Mouse (Mus musculus) ES-E14 (cell line): ENCODE results near the gene Ap1b1. TPM values are rescaled to one million over a fixed set of nuclear protein-coding genes. Genes with fewer than 3 reads are reported as not detected.

Source experiments
- DNase-seq: peaks from one replicate; pipeline ENCODE4 v3.0.0-alpha.2; 2013; ENCODE audit warnings: low read depth, low spot score
- H3K27ac ChIP-seq: 2 replicates; pipeline ENCODE4 v1.5.1; 2012; ENCODE audit warnings: low read depth, mild to moderate bottlenecking, low read length, moderate library complexity, mixed read lengths; ENCODE audit not compliant: poor library complexity, insufficient read depth, severe bottlenecking
- H3K36me3 ChIP-seq: 2 replicates; pipeline ENCODE4 v1.6.1; 2012; ENCODE audit warnings: mild to moderate bottlenecking, low read length, moderate library complexity, mixed read lengths; ENCODE audit not compliant: control insufficient read depth, poor library complexity, insufficient read depth, severe bottlenecking
- H3K4me1 ChIP-seq, 2 experiments: fragments of 150-350 bp in 1 of 2; sonication (generic) in 1 of 2; 2 replicates each; pipeline ENCODE4 v1.6.1; 2012; ENCODE audit warnings: low read length in 2 of 2, mild to moderate bottlenecking in 1 of 2, mixed read lengths in 1 of 2; ENCODE audit not compliant: control insufficient read depth in 2 of 2, insufficient read depth in 2 of 2, poor library complexity in 1 of 2
- H3K4me3 ChIP-seq, 2 experiments: fragments of 150-350 bp in 1 of 2; sonication (generic) in 1 of 2; 2 replicates each; pipeline ENCODE4 v1.5.1; 2012; ENCODE audit warnings: low read length in 2 of 2, low read depth in 1 of 2, mild to moderate bottlenecking in 1 of 2, mixed read lengths in 1 of 2; ENCODE audit not compliant: insufficient read depth in 1 of 2, poor library complexity in 1 of 2, severe bottlenecking in 1 of 2
- H3K9ac ChIP-seq: 2 replicates; pipeline ENCODE4 v1.6.1; 2012; ENCODE audit warnings: low read depth, mild to moderate bottlenecking, low read length, mixed read lengths; ENCODE audit not compliant: poor library complexity, insufficient read depth, severe bottlenecking
- H3K9me3 ChIP-seq: fragments of 150-350 bp; sonication (generic); 2 replicates; pipeline ENCODE4 v1.6.1; 2012; ENCODE audit warnings: low read depth, mild to moderate bottlenecking, low read length; ENCODE audit not compliant: control insufficient read depth, insufficient read depth
- CHD2 ChIP-seq: IDR thresholded peaks from 2 replicates; pipeline ENCODE4 v1.6.1; 2014; ENCODE audit warnings: mild to moderate bottlenecking, low read depth, low read length, inconsistent platforms
- HCFC1 ChIP-seq: IDR thresholded peaks from 2 replicates; pipeline ENCODE4 v1.6.1; 2012; ENCODE audit warnings: low read length, inconsistent platforms, borderline replicate concordance; ENCODE audit not compliant: insufficient read depth
- MAFK ChIP-seq: IDR thresholded peaks from 2 replicates; pipeline ENCODE4 v1.6.1; 2014; ENCODE audit warnings: mild to moderate bottlenecking, low read depth, low read length, inconsistent platforms; ENCODE audit not compliant: insufficient read depth
- ZC3H11A ChIP-seq: IDR thresholded peaks from 2 replicates; pipeline ENCODE4 v1.6.1; 2012; ENCODE audit warnings: low read depth, mild to moderate bottlenecking, inconsistent platforms, low read length, borderline replicate concordance
- ZNF384 ChIP-seq: IDR thresholded peaks from 2 replicates; pipeline ENCODE4 v1.6.1; 2012; ENCODE audit warnings: low read depth, low read length, inconsistent platforms
- in situ Hi-C, 2 experiments: fragments of 600-800 bp; cut with MboI; formaldehyde crosslinking; loops; one replicate each; pipeline ENCODE4 v1.15.1; 2025; ENCODE audit warnings: low sequenced_read_pairs in 2 of 2, inconsistent platforms in 1 of 2; ENCODE audit not compliant: unreplicated experiment in 2 of 2
- total RNA-seq: library from RNA; depleted of rRNA; stranded (reverse); fragments of 300-350 nt; gene quantifications from 2 replicates; pipeline ENCODE4 v1.2.3, GENCODE M21; 2012

Gene Ap1b1
- total RNA-seq, 1 experiment, result 42.4 TPM

GRCm38 (mm10) chr11:4963099-4963808 lies 23.4 kb upstream of the Ap1b1 start:
- no peak for TF ChIP-seq HCFC1
- Histone ChIP-seq H3K9ac (no peak overlapping the region), H3K27ac (no peak overlapping the region), H3K9me3 (no peaks in the 10 kb centered on the region), H3K4me1 (peaks cover 0 to 3% of the 10 kb centered on the region in 2 experiments; a peak in 1 of 4 replicates), H3K36me3 (no peaks in the 10 kb centered on the region), H3K4me3 (no peak overlapping the region)
- no peak for DNase-seq
- in situ Hi-C loops, result no loop called here

GRCm38 (mm10) chr11:4966325-4966724 lies 20.3 kb upstream of the Ap1b1 start:
- no peaks in the 10 kb centered on the region for H3K36me3 ChIP-seq
- H3K4me3 ChIP-seq, result no peak overlapping the region
- in situ Hi-C loops, result no loop called here
- no peak overlapping the region for H3K9ac ChIP-seq
- peaks cover 0 to 3% of the 10 kb centered on the region in 2 experiments; a peak in 1 of 4 replicates for H3K4me1 ChIP-seq
- no peak for TF ChIP-seq CHD2
- TF ChIP-seq ZNF384, result no peak
- no peak for TF ChIP-seq MAFK
- no peak for TF ChIP-seq HCFC1
- no peak for TF ChIP-seq ZC3H11A
- no peaks in the 10 kb centered on the region for H3K9me3 ChIP-seq
- no peak overlapping the region for H3K27ac ChIP-seq
- DNase-seq, result no peak

- H3K27ac ChIP-seq, result no peak overlapping the region
- TF ChIP-seq MAFK, result no peak
- no peak for TF ChIP-seq ZC3H11A
- no peak for TF ChIP-seq ZNF384
- no peak overlapping the region for H3K4me3 ChIP-seq
- DNase-seq, result no peak
- no peak overlapping the region for H3K9ac ChIP-seq
- in situ Hi-C loops, result no loop called here
- H3K9me3 ChIP-seq, result no peaks in the 10 kb centered on the region
- H3K4me1 ChIP-seq, result peaks cover 0 to 3% of the 10 kb centered on the region in 2 experiments; a peak in 1 of 4 replicates
- H3K36me3 ChIP-seq, result no peaks in the 10 kb centered on the region
Observed at GRCm38 (mm10) chr11:4966888-4967287, 19.7 kb upstream of the Ap1b1 start.

- no peaks in the 10 kb centered on the region for H3K9me3 ChIP-seq
Observed at GRCm38 (mm10) chr11:4967549-4967948, 19.1 kb upstream of the Ap1b1 start.

GRCm38 (mm10) chr11:4968376-4968775 lies 18.2 kb upstream of the Ap1b1 start:
- TF ChIP-seq ZC3H11A, result no peak
- no peak for TF ChIP-seq HCFC1
- TF ChIP-seq ZNF384, result no peak
- no peak for TF ChIP-seq MAFK
- no peak for TF ChIP-seq CHD2
- Histone ChIP-seq H3K4me1 (peaks cover 0 to 3% of the 10 kb centered on the region in 2 experiments; a peak in 1 of 4 replicates), H3K27ac (no peak overlapping the region), H3K9ac (no peak overlapping the region), H3K9me3 (no peaks in the 10 kb centered on the region), H3K4me3 (no peak overlapping the region), H3K36me3 (no peaks in the 10 kb centered on the region)
- in situ Hi-C loops, result no loop called here
- DNase-seq, result no peak

More at GRCm38 (mm10) chr11:4967549-4967948, 19.1 kb upstream of the Ap1b1 start:
- no peaks in the 10 kb centered on the region for H3K36me3 ChIP-seq
- peaks cover 0 to 3% of the 10 kb centered on the region in 2 experiments; a peak in 1 of 4 replicates for H3K4me1 ChIP-seq
- in situ Hi-C loops, result no loop called here
- no peak overlapping the region for H3K27ac ChIP-seq
- DNase-seq, result no peak
- no peak overlapping the region for H3K4me3 ChIP-seq
- no peak overlapping the region for H3K9ac ChIP-seq
- TF ChIP-seq ZNF384 (no peak), HCFC1 (no peak), MAFK (no peak), ZC3H11A (no peak), CHD2 (no peak)
